Mouse (Mus musculus) limb, embryonic 12.5 days (tissue): ENCODE data around the gene Mrpl16. TPM values are rescaled to one million over a fixed set of nuclear protein-coding genes. Genes with fewer than 3 reads are reported as not detected.

ENCODE experiments used
- ATAC-seq: fragments of 200-750 bp; cut with Nextera tagmentation; 2 replicates; pipeline ENCODE4 v1.8.0; 2017; ENCODE audit warnings: low read depth, moderate TSS enrichment; ENCODE audit not compliant: insufficient number of reproducible peaks, insufficient read depth, low FRiP score, low TSS enrichment
- H3K27ac ChIP-seq: fragments of 300-500 bp; sonication (generic); 2 replicates; pipeline ENCODE4 v1.5.1; 2016; ENCODE audit warnings: mild to moderate bottlenecking, moderate library complexity
- H3K27me3 ChIP-seq: fragments of 300-500 bp; sonication (generic); 2 replicates; pipeline ENCODE4 v1.6.1; 2016; ENCODE audit warnings: mild to moderate bottlenecking, moderate library complexity
- H3K36me3 ChIP-seq: fragments of 300-500 bp; sonication (generic); 2 replicates; pipeline ENCODE4 v1.6.1; 2016; ENCODE audit warnings: mild to moderate bottlenecking, moderate library complexity
- H3K4me1 ChIP-seq: fragments of 300-500 bp; sonication (generic); replicated peaks from 2 replicates; pipeline ENCODE4 v1.6.1; 2016
- H3K4me2 ChIP-seq: fragments of 300-500 bp; sonication (generic); 2 replicates; pipeline ENCODE4 v1.6.1; 2016; ENCODE audit warnings: mild to moderate bottlenecking, moderate library complexity
- H3K4me3 ChIP-seq: fragments of 300-500 bp; sonication (generic); replicated peaks from 2 replicates; pipeline ENCODE4 v1.5.1; 2016; ENCODE audit warnings: mild to moderate bottlenecking
- H3K9ac ChIP-seq: fragments of 300-500 bp; sonication (generic); replicated peaks from 2 replicates; pipeline ENCODE4 v1.6.1; 2016; ENCODE audit warnings: mild to moderate bottlenecking, moderate library complexity
- H3K9me3 ChIP-seq: fragments of 300-500 bp; sonication (generic); 2 replicates; pipeline ENCODE4 v1.6.1; 2016; ENCODE audit warnings: mild to moderate bottlenecking, moderate library complexity
- WGBS: fragments of 180-500 bp; shearing (Covaris S2); methylation state at CpG from one replicate; pipeline ENCODE4 v1.1.7; 2016; 5-methylcytosine and 5-hydroxymethylcytosine counted together
- polyA plus RNA-seq: library from polyadenylated mRNA; unstranded; fragments of >200 nt; fragmentation: Nextera tagmentation; extraction: Ambion mirVana; gene quantifications from 2 replicates; pipeline ENCODE4 v1.2.1, GENCODE M21; 2016

Mrpl16 gene
- polyA plus RNA-seq, result 45.5 and 45.6 TPM in 2 replicates

GRCm38 (mm10) chr19:11770205-11770892 lies at the start of gene Mrpl16:
Gene Mrpl16 (plus strand): TSS chr19:11770391.
- Histone ChIP-seq H3K9me3 (no peaks in the 10 kb centered on the region), H3K4me1 (peaks cover 7% of the 10 kb centered on the region), H3K9ac (peak within 1 kb of the TSS; percentile 56), H3K4me2 (peak within 1 kb of the TSS; percentile 68), H3K4me3 (peak within 1 kb of the TSS; percentile 58), H3K27ac (peak within 1 kb of the TSS; percentile 62; the same call in 1 of the 2 replicates), H3K27me3 (no peaks in the 10 kb centered on the region), H3K36me3 (peaks cover 23% of the 10 kb centered on the region; the same call in 1 of the 2 replicates)
- ATAC-seq, result peak; percentile 92
- WGBS, result under 1% methylated on average over 30 of the region's 30 CpGs

DNA sequence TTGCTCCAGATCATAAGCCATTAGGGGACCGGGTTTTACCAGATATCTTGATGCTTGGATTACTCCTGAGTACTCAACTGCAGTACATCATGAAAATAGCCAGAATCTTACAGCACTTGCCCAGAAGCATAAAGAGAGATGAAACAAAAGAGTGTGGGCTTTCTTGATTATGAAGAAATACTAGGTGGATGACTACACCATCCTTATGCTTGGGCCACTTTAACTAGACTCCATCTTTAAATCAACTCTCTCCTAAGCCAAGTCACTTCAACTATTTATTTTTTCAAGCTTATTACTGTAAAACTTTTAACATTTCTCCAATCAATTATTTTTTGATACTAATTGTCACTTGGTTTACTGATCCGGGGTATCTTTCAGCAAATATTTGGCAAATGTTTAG lies 46.3 kb upstream of the Mrpl16 start:
- H3K9me3 ChIP-seq, result no peaks in the 10 kb centered on the region
- no peak overlapping the region for H3K9ac ChIP-seq
- no peaks in the 10 kb centered on the region for H3K27me3 ChIP-seq
- no peaks in the 10 kb centered on the region for H3K4me1 ChIP-seq
- H3K27ac ChIP-seq, result no peak overlapping the region
- no peaks in the 10 kb centered on the region for H3K36me3 ChIP-seq
- ATAC-seq, result no peak
- H3K4me3 ChIP-seq, result no peak overlapping the region
- WGBS, result 88% methylated on average over 2 of the region's 2 CpGs
- no peak overlapping the region for H3K4me2 ChIP-seq

- no peaks in the 10 kb centered on the region for H3K27me3 ChIP-seq
- H3K9me3 ChIP-seq, result no peaks in the 10 kb centered on the region
- H3K4me2 ChIP-seq, result no peak overlapping the region
- H3K27ac ChIP-seq, result no peak overlapping the region
- no peak overlapping the region for H3K9ac ChIP-seq
- no peak for ATAC-seq
- no peaks in the 10 kb centered on the region for H3K36me3 ChIP-seq
- WGBS, result 86% methylated on average over 6 of the region's 6 CpGs
- no peaks in the 10 kb centered on the region for H3K4me1 ChIP-seq
- no peak overlapping the region for H3K4me3 ChIP-seq
Measured at GRCm38 (mm10) chr19:11724275-11724674, 45.9 kb upstream of the Mrpl16 start.

DNA sequence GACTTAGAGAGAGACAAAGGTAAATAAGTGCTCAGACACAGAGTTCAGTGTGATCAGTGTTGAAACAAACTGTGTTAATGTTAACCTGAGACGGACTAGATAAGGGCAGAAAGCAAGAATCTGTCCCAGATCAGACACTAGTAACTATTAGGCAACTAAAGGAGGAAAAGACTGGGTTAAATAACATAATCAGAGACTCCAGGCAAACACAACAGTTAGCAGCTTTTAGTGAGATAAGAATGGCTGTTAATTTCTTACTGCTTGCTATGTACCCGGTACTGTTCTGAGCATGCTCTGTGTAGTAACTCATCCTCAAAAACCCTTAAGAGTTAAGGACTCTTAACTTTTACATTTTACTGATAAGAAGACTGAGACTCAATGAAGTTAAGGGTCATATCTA lies 44.3 kb upstream of the Mrpl16 start:
- WGBS, result 76% methylated on average over 2 of the region's 2 CpGs
- ATAC-seq, result no peak
- no peaks in the 10 kb centered on the region for H3K9me3 ChIP-seq
- no peaks in the 10 kb centered on the region for H3K27me3 ChIP-seq
- H3K4me3 ChIP-seq, result no peak overlapping the region
- H3K27ac ChIP-seq, result no peak overlapping the region
- no peak overlapping the region for H3K9ac ChIP-seq
- no peaks in the 10 kb centered on the region for H3K36me3 ChIP-seq
- H3K4me1 ChIP-seq, result no peaks in the 10 kb centered on the region
- no peak overlapping the region for H3K4me2 ChIP-seq

- no peak overlapping the region for H3K9ac ChIP-seq
- no peak overlapping the region for H3K4me3 ChIP-seq
- H3K36me3 ChIP-seq, result no peaks in the 10 kb centered on the region
- H3K4me2 ChIP-seq, result no peak overlapping the region
- 94% methylated on average over 5 of the region's 5 CpGs for WGBS
- H3K27me3 ChIP-seq, result no peaks in the 10 kb centered on the region
- H3K27ac ChIP-seq, result no peak overlapping the region
- H3K4me1 ChIP-seq, result no peaks in the 10 kb centered on the region
- H3K9me3 ChIP-seq, result no peaks in the 10 kb centered on the region
- ATAC-seq, result no peak
Measured at GRCm38 (mm10) chr19:11727304-11727703, 42.9 kb upstream of the Mrpl16 start.

- Histone ChIP-seq H3K9ac (no peak overlapping the region), H3K4me3 (no peak overlapping the region), H3K4me1 (no peaks in the 10 kb centered on the region), H3K4me2 (no peak overlapping the region), H3K27ac (no peak overlapping the region), H3K9me3 (no peaks in the 10 kb centered on the region), H3K36me3 (no peaks in the 10 kb centered on the region), H3K27me3 (no peaks in the 10 kb centered on the region)
- no peak for ATAC-seq
- 85% methylated on average over 1 of the region's 1 CpGs for WGBS
Measured at GRCm38 (mm10) chr19:11730278-11730677, 39.9 kb upstream of the Mrpl16 start.

DNA sequence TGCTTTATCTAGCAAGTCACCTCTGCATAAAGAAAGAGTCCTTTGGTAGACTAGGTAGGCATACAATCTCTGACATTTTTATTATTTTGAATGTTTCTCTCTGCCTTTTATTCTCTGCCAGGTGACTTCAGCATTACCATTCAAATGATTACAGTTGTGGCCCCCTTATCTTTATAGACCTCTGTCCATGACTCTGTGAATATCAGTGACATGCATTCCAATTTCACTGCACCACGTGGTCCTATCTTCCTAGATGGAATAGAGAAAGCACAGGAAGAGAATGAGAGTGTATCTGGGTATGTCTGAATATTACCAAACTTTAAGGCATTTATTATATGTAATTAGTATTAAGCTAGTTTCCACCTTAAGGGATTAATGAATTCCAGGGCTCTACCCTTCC lies 33.7 kb upstream of the Mrpl16 start:
- Histone ChIP-seq H3K36me3 (no peaks in the 10 kb centered on the region), H3K4me1 (no peaks in the 10 kb centered on the region), H3K27ac (no peak overlapping the region), H3K9me3 (no peaks in the 10 kb centered on the region), H3K4me2 (no peak overlapping the region), H3K9ac (no peak overlapping the region), H3K4me3 (no peak overlapping the region), H3K27me3 (no peaks in the 10 kb centered on the region)
- WGBS, result 51% methylated on average over 1 of the region's 1 CpGs
- no peak for ATAC-seq

GRCm38 (mm10) chr19:11745680-11746079 lies 24.5 kb upstream of the Mrpl16 start:
- H3K9ac ChIP-seq, result no peak overlapping the region
- H3K27me3 ChIP-seq, result no peaks in the 10 kb centered on the region
- H3K27ac ChIP-seq, result no peak overlapping the region
- ATAC-seq, result no peak
- H3K4me2 ChIP-seq, result no peak overlapping the region
- no peaks in the 10 kb centered on the region for H3K4me1 ChIP-seq
- no peaks in the 10 kb centered on the region for H3K9me3 ChIP-seq
- no peaks in the 10 kb centered on the region for H3K36me3 ChIP-seq
- no peak overlapping the region for H3K4me3 ChIP-seq

GRCm38 (mm10) chr19:11747298-11747697 lies 22.9 kb upstream of the Mrpl16 start, which contains the start of gene Gif:
Gene Gif (plus strand): TSS chr19:11747554.
- H3K36me3 ChIP-seq, result no peaks in the 10 kb centered on the region
- no peaks in the 10 kb centered on the region for H3K27me3 ChIP-seq
- H3K27ac ChIP-seq, result no peak within 1 kb of the TSS
- no peaks in the 10 kb centered on the region for H3K4me1 ChIP-seq
- WGBS, result 70% methylated on average over 2 of the region's 2 CpGs
- no peak within 1 kb of the TSS for H3K9ac ChIP-seq
- H3K4me3 ChIP-seq, result no peak within 1 kb of the TSS
- ATAC-seq, result no peak
- H3K4me2 ChIP-seq, result no peak within 1 kb of the TSS
- H3K9me3 ChIP-seq, result no peaks in the 10 kb centered on the region

- WGBS, result 83% methylated on average over 3 of the region's 3 CpGs
- Histone ChIP-seq H3K27me3 (no peaks in the 10 kb centered on the region), H3K4me1 (no peaks in the 10 kb centered on the region), H3K4me2 (no peak overlapping the region), H3K4me3 (no peak overlapping the region), H3K9ac (no peak overlapping the region), H3K36me3 (no peaks in the 10 kb centered on the region), H3K27ac (no peak overlapping the region), H3K9me3 (no peaks in the 10 kb centered on the region)
- no peak for ATAC-seq
Measured at GRCm38 (mm10) chr19:11765059-11765458, 5.1 kb upstream of the Mrpl16 start.

DNA sequence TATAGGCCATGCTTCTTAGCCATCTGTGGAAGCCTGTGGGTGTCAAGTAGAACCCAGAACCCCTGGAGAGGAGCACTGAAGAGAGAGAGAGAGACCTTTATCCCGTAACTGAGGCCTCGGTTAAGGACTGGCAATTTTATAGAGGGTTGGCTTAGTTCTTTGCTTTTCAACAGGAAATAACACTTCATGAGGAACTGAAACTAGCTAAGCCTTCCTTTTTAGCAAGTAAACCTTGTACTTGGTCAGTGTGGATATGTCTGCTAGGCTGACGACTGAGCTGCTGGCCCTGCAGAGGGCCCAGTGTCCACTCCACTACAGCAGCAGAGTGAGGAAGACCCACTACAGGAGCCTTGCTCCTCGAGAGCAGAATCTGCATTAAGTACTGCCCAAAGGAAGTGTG lies 3.8 kb upstream of the Mrpl16 start:
- Histone ChIP-seq H3K27ac (no peak overlapping the region), H3K27me3 (no peaks in the 10 kb centered on the region), H3K4me3 (no peak overlapping the region), H3K36me3 (no peaks in the 10 kb centered on the region), H3K4me2 (no peak overlapping the region), H3K9ac (no peak overlapping the region), H3K9me3 (no peaks in the 10 kb centered on the region), H3K4me1 (peaks cover 7% of the 10 kb centered on the region)
- WGBS, result 59% methylated on average over 4 of the region's 4 CpGs
- no peak for ATAC-seq

GRCm38 (mm10) chr19:11768163-11768562 lies 2.0 kb upstream of the Mrpl16 start:
- WGBS, result 14% methylated on average over 3 of the region's 3 CpGs
- Histone ChIP-seq H3K9me3 (no peaks in the 10 kb centered on the region), H3K9ac (no peak overlapping the region), H3K36me3 (peaks cover 2% of the 10 kb centered on the region; the same call in 1 of the 2 replicates), H3K4me2 (no peak overlapping the region), H3K27me3 (no peaks in the 10 kb centered on the region), H3K4me1 (peaks cover 7% of the 10 kb centered on the region), H3K27ac (no peak overlapping the region), H3K4me3 (no peak overlapping the region)
- ATAC-seq, result no peak
